Mouse (Mus musculus): ENCODE results near the gene Man1a. TPM values are rescaled to one million over a fixed set of nuclear protein-coding genes. Genes with fewer than 3 reads are reported as not detected.

Gene Man1a
- total and polyA plus RNA-seq, 3 experiments: 5.8 to 7.3 TPM; not detected in 1

DNA sequence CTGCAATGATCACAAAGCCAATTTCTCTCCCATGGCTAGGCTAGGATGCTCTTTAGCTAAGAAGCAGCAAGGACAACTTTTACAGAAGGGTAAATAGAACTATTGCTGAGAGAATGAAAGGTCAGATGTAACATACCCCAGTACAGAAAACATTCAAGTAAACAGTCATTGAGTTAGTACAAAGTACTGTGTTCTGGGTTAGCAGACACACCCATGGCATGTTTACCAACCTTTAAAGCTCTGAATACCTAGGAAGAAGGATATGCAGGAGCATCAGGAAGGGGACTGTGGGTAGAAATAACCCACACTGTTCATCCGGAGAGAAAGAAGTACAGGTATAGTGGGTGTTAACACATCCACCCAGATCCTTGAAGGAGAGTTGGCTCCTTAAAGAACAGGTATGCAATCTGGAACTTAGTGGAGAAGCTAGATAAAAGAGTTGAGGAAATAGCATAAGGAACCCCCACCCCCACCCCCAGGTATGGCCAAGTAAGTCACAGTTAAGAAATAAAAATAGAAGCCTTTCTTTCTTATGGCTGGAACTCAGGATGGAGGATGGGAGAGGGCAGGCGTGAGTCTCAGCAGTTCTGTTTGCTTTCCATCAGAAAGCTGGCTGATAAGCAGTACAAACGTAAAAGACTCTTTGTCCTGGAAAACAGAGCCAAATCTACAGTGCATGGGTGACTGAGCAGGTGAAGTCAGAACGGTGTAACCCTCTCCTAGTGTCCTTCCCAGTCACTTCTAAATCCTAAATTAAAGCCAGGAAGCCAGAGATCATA is 146.5 kb downstream of the Man1a start:
- no peak overlapping the region for H3K9ac ChIP-seq (ENCODE audit: control insufficient read depth, low read depth, low read length, poor library complexity, severe bottlenecking)
- no peaks in the 10 kb centered on the region for H3K9me3 ChIP-seq (replicated peaks; ENCODE audit: insufficient read depth, low read length)
- no peak overlapping the region for H3K4me3 ChIP-seq (ENCODE audit: control insufficient read depth in 1 of 2, insufficient read depth in 1 of 2, low read depth in 2 of 2, low read length in 2 of 2)
- no peaks in the 10 kb centered on the region for H3K79me2 ChIP-seq (ENCODE audit: control insufficient read depth, insufficient read depth, low read length, poor library complexity)
- H3K36me3 ChIP-seq (ENCODE audit: control insufficient read depth in 1 of 2, insufficient read depth in 2 of 2, low read length in 2 of 2): no peaks in the 10 kb centered on the region
- H3K27me3 ChIP-seq (ENCODE audit: control insufficient read depth in 1 of 2, insufficient read depth in 2 of 2, low read length in 2 of 2): no peaks in the 10 kb centered on the region
- no peak overlapping the region for H3K27ac ChIP-seq (ENCODE audit: control insufficient read depth, low read depth, low read length)
- TF ChIP-seq TCF12 (IDR thresholded peaks at IDR 0.05; ENCODE audit: low read depth, low read length): no peak
- no peak for TF ChIP-seq UBTF (IDR thresholded peaks at IDR 0.05; ENCODE audit: borderline replicate concordance, insufficient read depth, low read depth, low read length)
- no peak for TF ChIP-seq JUND (IDR thresholded peaks at IDR 0.05; ENCODE audit: low read depth, low read length)
- TF ChIP-seq CHD1 (IDR thresholded peaks at IDR 0.05; ENCODE audit: low read depth, low read length): no peak
- no peak for TF ChIP-seq MAZ (IDR thresholded peaks at IDR 0.05; ENCODE audit: low read depth, low read length)
- no peak for TF ChIP-seq E2F4 (IDR thresholded peaks at IDR 0.05; ENCODE audit: borderline replicate concordance, low read depth, low read length)
- no peak for TF ChIP-seq EP300 (IDR thresholded peaks at IDR 0.05; ENCODE audit: low read depth in 1 of 2, low read length in 2 of 2)
- TF ChIP-seq MYB (IDR thresholded peaks at IDR 0.05; ENCODE audit: low read depth, low read length): no peak
- TF ChIP-seq ZC3H11A (IDR thresholded peaks at IDR 0.05; ENCODE audit: low read depth, low read length): no peak
- no peak for TF ChIP-seq SMC3 (IDR thresholded peaks at IDR 0.05; ENCODE audit: low read depth, low read length)
- no peak for TF ChIP-seq ZNF384 (IDR thresholded peaks at IDR 0.05; ENCODE audit: low read depth, low read length)
- no peak for TF ChIP-seq ELF1 (IDR thresholded peaks at IDR 0.05; ENCODE audit: low read depth, low read length)
- no peak for TF ChIP-seq USF2 (IDR thresholded peaks at IDR 0.05; ENCODE audit: borderline replicate concordance in 1 of 2, insufficient read depth in 1 of 2, low read depth in 1 of 2, low read length in 2 of 2)
- no peak for TF ChIP-seq MAX (IDR thresholded peaks at IDR 0.05; ENCODE audit: low read length)
- no peak for TF ChIP-seq RAD21 (IDR thresholded peaks at IDR 0.05; ENCODE audit: low read depth, low read length)
- TF ChIP-seq NRF1 (IDR thresholded peaks at IDR 0.05; ENCODE audit: insufficient read depth, low read depth, low read length, poor library complexity, severe bottlenecking): no peak
- no peak for TF ChIP-seq MXI1 (IDR thresholded peaks at IDR 0.05; ENCODE audit: low read depth, low read length)
- no peak for TF ChIP-seq MYC (IDR thresholded peaks at IDR 0.05; ENCODE audit: low read depth, low read length)
- TF ChIP-seq GABPA (IDR thresholded peaks at IDR 0.05; ENCODE audit: low read depth, low read length): no peak
- no peak for TF ChIP-seq NELFE (IDR thresholded peaks at IDR 0.05; ENCODE audit: low read depth, low read length)
- no peaks in the 10 kb centered on the region for H3K4me1 ChIP-seq (ENCODE audit: control insufficient read depth in 1 of 2, insufficient read depth in 2 of 2, low read length in 2 of 2)
- DNase-seq (ENCODE audit: low read depth, low spot score): no peak

Data from MEL (cell line).